Mouse (Mus musculus) C2C12 (cell line): ENCODE data around the gene Cd300a. TPM values are rescaled to one million over a fixed set of nuclear protein-coding genes. Genes with fewer than 3 reads are reported as not detected.

Source experiments
- H3K27me3 ChIP-seq: one replicate; pipeline ENCODE4 v1.6.1; 2011; ENCODE audit not compliant: control insufficient read depth, insufficient read depth, insufficient read length
- H3K36me3 ChIP-seq: one replicate; pipeline ENCODE4 v1.6.1; 2011; ENCODE audit not compliant: control insufficient read depth, insufficient read depth
- H3K4me3 ChIP-seq: one replicate; pipeline ENCODE4 v1.5.1; 2011; ENCODE audit warnings: mild to moderate bottlenecking, control low read depth; ENCODE audit not compliant: poor library complexity, insufficient read depth, severe bottlenecking
- H3K79me2 ChIP-seq: one replicate; pipeline ENCODE4 v1.6.1; 2011; ENCODE audit not compliant: control insufficient read depth, insufficient read depth
- H3K79me3 ChIP-seq: one replicate; pipeline ENCODE4 v1.6.1; 2011; ENCODE audit warnings: low read depth, control low read depth
- H3ac ChIP-seq: one replicate; pipeline ENCODE3; 2011; ENCODE audit warnings: low read depth; ENCODE audit not compliant: control insufficient read depth, insufficient read length
- CEBPB ChIP-seq: IDR thresholded peaks from one replicate; pipeline ENCODE4 v1.6.1; 2011; ENCODE audit warnings: low read depth, mild to moderate bottlenecking, control low read depth, moderate library complexity
- CTCF ChIP-seq: IDR thresholded peaks from one replicate; pipeline ENCODE4 v1.5.1; 2011; ENCODE audit not compliant: control insufficient read depth, insufficient read depth, insufficient read length
- FOSL1 ChIP-seq: IDR thresholded peaks from one replicate; pipeline ENCODE4 v1.8.0; 2011; ENCODE audit warnings: mild to moderate bottlenecking, low read length; ENCODE audit not compliant: poor library complexity, insufficient read depth, severe bottlenecking
- MAX ChIP-seq: IDR thresholded peaks from one replicate; pipeline ENCODE4 v1.6.1; 2011; ENCODE audit warnings: mild to moderate bottlenecking, control low read depth
- MYOD1 ChIP-seq: IDR thresholded peaks from one replicate; pipeline ENCODE4 v1.6.1; 2011; ENCODE audit warnings: low read depth; ENCODE audit not compliant: control insufficient read depth, insufficient read length
- MYOG ChIP-seq: IDR thresholded peaks from one replicate; pipeline ENCODE4 v1.6.1; 2011; ENCODE audit not compliant: control insufficient read depth, insufficient read length; ENCODE audit errors: extremely low read depth
- USF1 ChIP-seq: IDR thresholded peaks from one replicate; pipeline ENCODE4 v1.6.1; 2011; ENCODE audit warnings: low read depth, mild to moderate bottlenecking, control low read depth, moderate library complexity
- polyA plus RNA-seq: library from polyadenylated mRNA; unstranded; fragments of >200 nt; fragmentation: generic; extraction: Trizol; gene quantifications from one replicate; pipeline ENCODE4 v1.2.1, GENCODE M21; 2012; ENCODE audit warnings: missing spikeins

Cd300a gene
- polyA plus RNA-seq, 1 experiment = 0.02 TPM

DNA sequence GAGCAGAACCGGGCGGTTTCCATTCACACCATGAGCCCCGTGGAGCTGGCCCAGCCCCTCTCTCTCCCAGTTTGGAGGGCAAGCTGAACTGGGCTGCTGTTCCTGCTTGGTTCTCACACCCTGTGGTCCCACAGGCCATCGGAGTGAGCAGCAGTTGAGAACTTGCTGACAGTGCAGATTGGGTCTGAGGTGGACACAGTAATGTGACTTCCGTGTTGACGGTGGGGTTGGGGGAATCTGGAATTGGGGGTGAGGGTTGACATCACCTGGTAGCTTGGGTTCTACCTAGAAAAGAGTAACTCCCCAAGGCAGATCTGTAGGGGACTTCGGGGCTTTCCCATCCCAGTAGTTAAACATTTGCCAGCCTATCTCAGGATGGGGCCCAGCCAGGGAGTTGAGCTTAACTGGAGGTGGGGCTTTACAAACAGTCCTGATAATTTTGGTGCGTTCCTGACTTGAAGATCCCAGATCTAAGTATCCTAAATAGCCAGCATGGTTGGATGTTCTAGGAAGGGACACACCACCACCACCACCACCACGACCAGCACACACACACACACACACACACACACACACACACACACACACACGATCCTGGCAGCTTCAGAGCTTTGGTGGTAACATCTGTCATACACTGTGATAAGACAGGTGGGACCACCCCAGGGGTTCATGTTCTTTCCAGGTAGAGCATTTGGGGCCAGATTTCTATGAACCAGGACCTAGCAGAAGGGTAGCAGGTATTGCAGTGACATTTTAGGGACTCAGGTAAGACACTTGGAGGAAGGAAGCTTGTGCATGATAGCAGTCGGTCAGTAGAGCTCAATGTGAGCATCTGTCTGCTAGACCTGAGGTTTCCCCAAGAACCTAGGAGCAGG lies 22.2 kb upstream of the Cd300a start:
- Histone ChIP-seq H3K79me3 (no peaks in the 10 kb centered on the region), H3K36me3 (no peaks in the 10 kb centered on the region), H3K4me3 (no peak overlapping the region), H3K79me2 (no peaks in the 10 kb centered on the region), H3ac (no peak overlapping the region), H3K27me3 (no peaks in the 10 kb centered on the region)
- TF ChIP-seq MAX (no peak), MYOD1 (no peak), FOSL1 (no peak)

DNA sequence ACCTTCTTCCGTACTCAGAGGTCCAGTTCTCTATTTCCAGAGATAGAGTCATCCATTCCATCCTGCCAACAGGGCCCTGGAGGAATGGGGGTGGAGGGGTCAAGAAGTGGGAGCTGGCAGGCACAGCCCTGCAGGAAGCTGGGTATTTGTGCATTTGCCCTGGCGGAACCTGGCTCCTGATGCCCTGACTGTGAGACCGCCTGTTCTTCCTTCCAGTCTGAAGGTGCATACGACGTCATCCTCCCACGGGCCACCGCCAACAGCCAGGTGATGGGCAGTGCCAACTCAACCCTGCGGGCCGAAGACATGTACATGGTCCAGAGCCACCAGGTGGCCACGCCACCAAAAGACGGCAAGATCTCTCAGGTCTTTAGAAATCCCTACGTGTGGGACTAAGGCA lies 21.6 kb upstream of the Cd300a start:
- no peaks in the 10 kb centered on the region for H3K79me2 ChIP-seq
- H3K79me3 ChIP-seq = no peaks in the 10 kb centered on the region
- no peak overlapping the region for H3ac ChIP-seq
- TF ChIP-seq USF1 (no peak), MAX (no peak), MYOG (no peak), CEBPB (no peak), CTCF (no peak), MYOD1 (no peak), FOSL1 (no peak)
- no peaks in the 10 kb centered on the region for H3K36me3 ChIP-seq
- no peaks in the 10 kb centered on the region for H3K27me3 ChIP-seq
- H3K4me3 ChIP-seq = no peak overlapping the region

DNA sequence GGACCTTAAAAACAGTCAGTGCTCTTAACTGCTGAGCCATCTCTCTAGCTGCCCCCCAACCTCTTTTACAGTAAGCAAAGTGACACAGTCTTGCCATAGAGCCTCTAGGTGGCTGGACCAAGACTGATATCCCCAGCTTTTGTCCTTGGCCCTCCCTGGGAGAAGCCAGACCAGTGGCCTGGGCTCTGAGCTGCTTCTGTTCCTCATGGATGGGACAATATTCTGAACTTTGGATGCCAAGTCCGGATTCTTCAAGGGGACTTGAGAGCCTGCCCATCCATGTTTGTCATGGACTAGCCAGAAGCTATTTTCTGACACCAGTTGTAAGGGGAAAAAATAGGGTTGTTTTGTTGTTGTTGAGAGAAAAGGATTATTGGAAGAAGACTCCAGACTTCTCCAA lies 20.1 kb upstream of the Cd300a start:
- Histone ChIP-seq H3K27me3 (no peaks in the 10 kb centered on the region), H3K4me3 (no peak overlapping the region), H3K36me3 (no peaks in the 10 kb centered on the region), H3K79me3 (no peaks in the 10 kb centered on the region), H3K79me2 (no peaks in the 10 kb centered on the region), H3ac (no peak overlapping the region)
- TF ChIP-seq MAX = no peak
- TF ChIP-seq MYOG = no peak
- TF ChIP-seq FOSL1 = no peak
- no peak for TF ChIP-seq USF1
- TF ChIP-seq CTCF = no peak
- TF ChIP-seq MYOD1 = no peak
- no peak for TF ChIP-seq CEBPB

DNA sequence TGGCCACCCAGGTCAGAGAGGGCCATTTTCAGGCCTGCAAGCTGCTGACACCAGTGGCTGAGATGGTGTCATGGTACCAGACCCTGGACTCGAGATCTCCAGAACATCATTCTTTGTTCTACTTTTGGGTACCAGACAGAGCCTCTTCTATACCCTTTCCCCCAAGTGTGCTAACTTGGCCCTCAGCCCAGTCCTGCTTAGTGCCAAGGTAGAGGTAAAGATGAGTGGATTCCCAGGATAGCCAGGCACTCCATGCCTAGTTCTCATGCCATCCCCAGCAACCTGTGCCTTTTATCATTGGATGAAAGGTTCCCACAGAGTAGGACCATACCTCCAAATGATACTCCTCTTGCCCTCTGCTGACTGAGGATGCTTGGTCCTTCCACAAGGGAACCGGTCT lies 18.3 kb upstream of the Cd300a start:
- H3ac ChIP-seq = no peak overlapping the region
- no peaks in the 10 kb centered on the region for H3K79me2 ChIP-seq
- H3K4me3 ChIP-seq = no peak overlapping the region
- no peaks in the 10 kb centered on the region for H3K27me3 ChIP-seq
- no peaks in the 10 kb centered on the region for H3K79me3 ChIP-seq
- H3K36me3 ChIP-seq = no peaks in the 10 kb centered on the region
- TF ChIP-seq CTCF = no peak
- no peak for TF ChIP-seq FOSL1
- TF ChIP-seq CEBPB = no peak
- no peak for TF ChIP-seq MAX
- no peak for TF ChIP-seq USF1
- TF ChIP-seq MYOG = no peak
- no peak for TF ChIP-seq MYOD1

DNA sequence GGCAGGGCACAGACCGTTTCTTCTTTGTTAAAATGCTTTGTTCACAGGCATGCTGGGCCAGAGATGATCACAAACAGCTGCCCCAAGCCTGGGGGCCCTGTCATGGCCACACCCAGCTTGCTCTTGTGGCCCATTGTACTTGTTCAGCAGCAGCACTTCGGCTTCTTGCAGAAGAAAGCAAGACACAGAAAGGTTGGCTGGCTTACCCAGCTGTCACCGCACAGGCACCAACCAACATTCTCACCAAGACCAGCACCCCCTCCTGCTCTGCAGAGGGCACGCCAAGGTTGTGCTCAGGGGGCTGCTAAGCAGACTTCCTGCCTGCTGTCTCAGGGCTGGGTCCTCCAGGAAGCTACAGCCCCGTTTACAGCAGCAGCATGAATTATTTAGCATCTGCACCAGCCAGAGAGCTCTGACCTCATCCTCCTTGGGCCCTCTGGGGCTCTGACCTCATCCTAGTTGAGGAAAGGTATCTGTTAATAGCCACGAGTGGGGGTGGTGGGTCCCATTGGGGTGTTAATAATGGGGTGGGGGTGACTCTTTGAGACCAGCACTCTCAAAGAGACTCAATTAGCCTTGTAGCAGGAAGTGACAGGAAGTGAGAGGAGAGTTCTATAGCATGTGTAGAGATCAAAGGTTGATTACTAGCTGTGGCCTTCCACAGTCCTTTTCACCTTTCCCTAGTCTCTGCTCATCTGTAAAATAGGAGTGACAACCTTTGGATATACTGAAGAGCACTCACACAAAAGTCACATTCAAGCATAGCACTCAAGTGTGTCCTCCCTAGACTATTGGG lies 16.6 kb upstream of the Cd300a start:
- no peaks in the 10 kb centered on the region for H3K79me2 ChIP-seq
- H3ac ChIP-seq = no peak overlapping the region
- H3K27me3 ChIP-seq = no peaks in the 10 kb centered on the region
- no peak overlapping the region for H3K4me3 ChIP-seq
- TF ChIP-seq MAX = no peak
- no peak for TF ChIP-seq USF1
- no peak for TF ChIP-seq CTCF
- TF ChIP-seq CEBPB = no peak
- TF ChIP-seq MYOD1 = no peak
- TF ChIP-seq MYOG = no peak
- TF ChIP-seq FOSL1 = no peak
- H3K36me3 ChIP-seq = no peaks in the 10 kb centered on the region
- H3K79me3 ChIP-seq = no peaks in the 10 kb centered on the region
